Mouse (Mus musculus): ENCODE results near the gene Dhx35.

The Dhx35 gene

GRCm38 (mm10) chr2:158889201-158889600, 94.6 kb downstream of the Dhx35 start:
- in situ Hi-C loops (cut with MboI, MseI), result no loop called here

DNA sequence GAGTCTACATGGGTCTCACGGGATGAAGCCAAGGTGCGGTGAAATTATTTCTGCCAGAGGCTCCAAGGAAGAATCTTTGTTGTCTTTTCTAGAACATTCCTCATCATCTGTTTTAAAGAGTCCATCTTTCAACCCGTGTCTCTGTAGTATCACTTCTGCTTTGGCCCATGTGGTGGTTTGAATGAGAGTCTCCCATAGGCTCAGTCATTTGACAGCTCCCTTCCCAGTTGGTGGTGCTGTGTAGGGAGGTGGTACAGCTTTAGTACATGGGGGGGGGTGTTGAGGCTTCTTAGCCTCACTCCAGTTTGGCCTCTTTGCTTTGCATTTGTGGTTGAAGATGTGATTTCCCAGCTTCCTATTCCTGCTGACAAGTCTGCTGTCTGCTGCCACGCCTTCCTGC, 96.7 kb downstream of the Dhx35 start:
- in situ Hi-C loops (cut with MboI, MseI), result no loop called here

DNA sequence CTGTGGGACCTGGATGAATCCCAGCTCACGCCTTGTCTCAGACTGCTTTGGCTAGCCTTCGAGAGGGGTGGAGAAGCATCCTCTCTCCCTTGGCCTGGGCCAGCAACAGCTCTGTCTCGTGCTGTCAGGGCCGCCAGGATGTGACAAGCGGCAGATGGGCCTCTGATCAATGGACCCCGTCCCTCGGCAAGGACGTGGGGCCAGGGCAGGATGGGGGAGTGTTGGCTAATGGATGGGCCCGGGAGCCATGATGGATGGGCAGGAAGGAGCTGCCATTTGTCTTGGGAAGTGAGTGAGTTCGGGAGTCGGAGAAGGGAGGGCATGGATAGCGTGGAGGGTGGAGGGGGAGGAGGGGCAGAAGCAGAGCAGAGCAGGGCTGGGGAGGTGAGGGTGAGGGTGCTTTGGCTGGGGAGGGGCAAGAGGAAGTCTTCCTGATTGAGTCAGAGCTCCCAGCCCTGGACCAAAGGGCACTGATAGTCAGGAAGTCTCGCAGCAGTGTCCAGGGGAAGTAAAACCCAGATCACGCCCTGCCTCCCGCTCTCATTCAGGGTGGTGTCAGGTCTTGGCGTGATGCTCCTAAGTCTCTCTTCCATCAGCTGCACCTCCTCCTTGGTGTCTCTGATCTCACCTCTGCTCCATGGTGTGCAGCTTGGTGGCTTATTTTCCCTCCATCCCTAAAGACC, 98.7 kb downstream of the Dhx35 start:
- in situ Hi-C loops (cut with MboI, MseI), result no loop called here

GRCm38 (mm10) chr2:158898469-158899196, 104.0 kb downstream of the Dhx35 start:
- in situ Hi-C loops (cut with MboI, MseI), result no loop called here

All from T-helper 2 cell (primary cell).